Mouse (Mus musculus): Measurements from ENCODE around the gene Sptlc2. TPM values are rescaled to one million over a fixed set of nuclear protein-coding genes. Genes with fewer than 3 reads are reported as not detected.

Gene Sptlc2
- polyA plus RNA-seq, 2 experiments, result 8.0 to 28.2 TPM

DNA sequence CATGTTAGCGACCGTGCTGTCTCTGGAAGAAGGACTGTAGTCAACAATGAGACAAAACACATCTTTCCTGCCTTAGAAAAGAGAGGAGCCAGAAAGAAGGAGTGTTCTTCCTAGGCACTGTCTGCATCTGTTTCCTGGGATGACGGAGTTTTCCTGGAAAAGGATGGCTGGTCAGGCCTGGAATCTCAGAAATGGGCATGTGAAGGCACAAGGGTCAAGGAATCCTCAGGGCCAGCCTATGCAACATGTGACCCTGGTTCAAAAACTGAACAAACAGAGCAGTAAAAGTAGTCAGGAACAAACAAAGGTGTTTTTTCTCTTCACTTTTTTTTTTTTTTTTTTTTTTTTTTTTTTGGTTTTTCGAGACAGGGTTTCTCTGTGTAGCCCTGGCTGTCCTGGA lies 9.0 kb upstream of the Sptlc2 start:
- TF ChIP-seq EP300 (IDR thresholded peaks at IDR 0.05; ENCODE audit: low read depth), result no peak
- TF ChIP-seq CTCF (IDR thresholded peaks at IDR 0.05; ENCODE audit: low read depth), result no peak
- H3K4me2 ChIP-seq (ENCODE audit: low read depth), result no peak overlapping the region
- H3K9ac ChIP-seq (replicated peaks), result no peak overlapping the region
- no peaks in the 10 kb centered on the region for H3K9me3 ChIP-seq (ENCODE audit: control insufficient read depth, low read length)
- no peak overlapping the region for H3K27ac ChIP-seq
- no peak overlapping the region for H3K4me3 ChIP-seq (ENCODE audit: insufficient read depth in 1 of 2, low read depth in 2 of 2, low read length in 2 of 2)
- no peak for ATAC-seq (ENCODE audit: insufficient read depth)
- H3K27me3 ChIP-seq (ENCODE audit: control insufficient read depth, insufficient read depth, low read length), result no peaks in the 10 kb centered on the region
- no peaks in the 10 kb centered on the region for H3K36me3 ChIP-seq (replicated peaks; ENCODE audit: control insufficient read depth, insufficient read depth, low read depth)
- H3K4me1 ChIP-seq (replicated peaks; ENCODE audit: control insufficient read depth in 2 of 2, insufficient read depth in 2 of 2, low read length in 1 of 2), result peaks cover 0 to 6% of the 10 kb centered on the region in 2 experiments; a peak in 2 of 4 replicates
- no peak for DNase-seq (ENCODE audit: low read depth in 3 of 3, low spot score in 3 of 3)
- WGBS (ENCODE audit: insufficient replicate concordance), result 79% methylated on average over 4 of the region's 4 CpGs

DNA sequence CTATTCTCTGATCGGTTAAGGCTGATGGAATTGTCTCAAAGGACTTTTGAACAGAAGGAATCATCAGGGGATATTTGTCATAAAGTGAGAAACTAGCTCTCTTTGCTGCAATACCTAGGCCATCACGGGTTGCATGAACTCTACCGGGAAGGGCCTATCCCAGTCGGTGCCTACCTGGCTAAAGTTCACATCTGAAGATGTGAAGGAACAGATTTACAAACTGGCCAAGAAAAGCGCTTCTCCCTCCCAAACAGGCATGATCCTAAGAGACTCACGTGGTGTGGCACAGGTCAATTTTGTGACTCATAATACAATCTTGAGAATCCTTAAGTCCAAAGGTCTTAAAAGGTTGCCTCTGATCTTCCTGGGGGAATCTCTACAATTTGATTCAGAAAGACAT lies 6.2 kb upstream of the Sptlc2 start:
- H3K36me3 ChIP-seq (replicated peaks; ENCODE audit: control insufficient read depth, insufficient read depth, low read depth), result no peaks in the 10 kb centered on the region
- TF ChIP-seq EP300 (IDR thresholded peaks at IDR 0.05; ENCODE audit: low read depth), result no peak
- TF ChIP-seq CTCF (IDR thresholded peaks at IDR 0.05; ENCODE audit: low read depth), result no peak
- H3K4me3 ChIP-seq (ENCODE audit: insufficient read depth in 1 of 2, low read depth in 2 of 2, low read length in 2 of 2), result no peak overlapping the region
- ATAC-seq (ENCODE audit: insufficient read depth) (no peak), DNase-seq (ENCODE audit: low read depth in 3 of 3, low spot score in 3 of 3) (no peak)
- H3K27ac ChIP-seq, result no peak overlapping the region
- H3K9ac ChIP-seq (replicated peaks), result no peak overlapping the region
- peaks cover 0 to 8% of the 10 kb centered on the region in 2 experiments; a peak in 2 of 4 replicates for H3K4me1 ChIP-seq (replicated peaks; ENCODE audit: control insufficient read depth in 2 of 2, insufficient read depth in 2 of 2, low read length in 1 of 2)
- H3K9me3 ChIP-seq (ENCODE audit: control insufficient read depth, low read length), result no peaks in the 10 kb centered on the region
- H3K27me3 ChIP-seq (ENCODE audit: control insufficient read depth, insufficient read depth, low read length), result no peaks in the 10 kb centered on the region
- WGBS (ENCODE audit: insufficient replicate concordance), result 71% methylated on average over 6 of the region's 6 CpGs
- H3K4me2 ChIP-seq (ENCODE audit: low read depth), result no peak overlapping the region

DNA sequence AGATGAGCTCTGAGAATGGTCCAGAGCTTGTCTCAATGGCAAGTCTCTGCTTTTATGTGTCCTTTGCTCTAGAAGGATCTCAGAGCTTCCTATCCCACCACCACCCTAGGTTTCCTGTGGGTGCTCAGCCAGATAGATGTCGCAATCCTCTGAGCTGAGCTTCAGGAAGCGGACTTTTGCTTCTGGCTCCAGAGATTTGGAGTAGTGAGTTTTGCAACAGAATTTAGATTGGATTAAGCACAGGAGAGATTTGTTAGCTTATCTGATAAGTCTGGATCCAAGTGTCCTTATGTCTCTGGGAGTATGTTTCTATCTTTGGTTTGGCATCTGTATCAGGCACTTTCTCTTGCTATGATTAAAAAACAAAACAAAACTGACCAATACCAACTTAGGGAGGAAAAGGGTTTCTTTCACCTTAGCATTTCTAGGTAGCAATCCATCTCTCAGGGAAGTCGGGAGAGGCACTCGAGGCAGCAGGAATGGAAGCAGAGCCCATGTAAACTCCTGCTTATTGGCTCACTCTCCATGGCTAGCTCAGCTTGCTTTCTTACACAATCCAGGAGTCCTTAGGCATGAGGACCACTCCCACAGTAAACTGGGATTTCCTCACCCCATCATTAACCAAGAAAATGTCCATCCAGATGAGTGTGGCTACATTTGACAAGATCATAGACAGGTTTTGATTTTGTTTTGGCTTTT lies 5.4 kb upstream of the Sptlc2 start:
- no peak for ATAC-seq (ENCODE audit: insufficient read depth)
- H3K4me3 ChIP-seq (ENCODE audit: insufficient read depth in 1 of 2, low read depth in 2 of 2, low read length in 2 of 2), result no peak overlapping the region
- H3K4me1 ChIP-seq (replicated peaks; ENCODE audit: control insufficient read depth in 2 of 2, insufficient read depth in 2 of 2, low read length in 1 of 2), result peaks cover 0 to 5% of the 10 kb centered on the region in 2 experiments; a peak in 2 of 4 replicates
- no peak overlapping the region for H3K4me2 ChIP-seq (ENCODE audit: low read depth)
- no peak for TF ChIP-seq CTCF (IDR thresholded peaks at IDR 0.05; ENCODE audit: low read depth)
- no peak for TF ChIP-seq EP300 (IDR thresholded peaks at IDR 0.05; ENCODE audit: low read depth)
- 37% methylated on average over 4 of the region's 4 CpGs for WGBS (ENCODE audit: insufficient replicate concordance)
- no peak overlapping the region for H3K9ac ChIP-seq (replicated peaks)
- no peaks in the 10 kb centered on the region for H3K9me3 ChIP-seq (ENCODE audit: control insufficient read depth, low read length)
- no peak overlapping the region for H3K27ac ChIP-seq
- DNase-seq (ENCODE audit: low read depth in 3 of 3, low spot score in 3 of 3), result no peak
- H3K36me3 ChIP-seq (replicated peaks; ENCODE audit: control insufficient read depth, insufficient read depth, low read depth), result no peaks in the 10 kb centered on the region
- H3K27me3 ChIP-seq (ENCODE audit: control insufficient read depth, insufficient read depth, low read length), result no peaks in the 10 kb centered on the region

DNA sequence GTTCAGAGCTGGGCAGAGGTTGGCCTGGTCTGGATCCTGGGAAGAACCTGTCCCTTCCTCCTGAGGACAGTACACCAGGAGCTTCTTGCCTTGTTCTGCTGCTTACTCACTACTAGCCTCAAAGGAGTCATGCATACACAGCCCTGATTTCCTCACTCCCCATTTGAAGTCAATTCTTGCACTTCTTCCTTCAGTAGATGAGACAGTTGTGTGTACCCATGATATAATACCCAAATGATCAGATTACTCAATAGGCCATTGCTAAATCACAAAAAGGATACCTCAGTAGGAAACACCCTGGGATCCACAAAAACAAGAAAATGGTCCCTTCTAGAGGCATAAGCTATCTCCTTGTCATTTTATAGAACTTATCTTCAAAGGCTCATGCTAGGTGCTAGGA lies 3.2 kb upstream of the Sptlc2 start:
- Histone ChIP-seq H3K27me3 (ENCODE audit: control insufficient read depth, insufficient read depth, low read length) (no peaks in the 10 kb centered on the region), H3K4me1 (replicated peaks; ENCODE audit: control insufficient read depth in 2 of 2, insufficient read depth in 2 of 2, low read length in 1 of 2) (peaks cover 3 to 8% of the 10 kb centered on the region in 2 experiments; a peak in 3 of 4 replicates), H3K27ac (no peak overlapping the region), H3K9me3 (ENCODE audit: control insufficient read depth, low read length) (no peaks in the 10 kb centered on the region), H3K9ac (replicated peaks) (no peak overlapping the region), H3K36me3 (replicated peaks; ENCODE audit: control insufficient read depth, insufficient read depth, low read depth) (no peaks in the 10 kb centered on the region), H3K4me2 (ENCODE audit: low read depth) (no peak overlapping the region), H3K4me3 (ENCODE audit: insufficient read depth in 1 of 2, low read depth in 2 of 2, low read length in 2 of 2) (no peak overlapping the region)
- no peak for DNase-seq (ENCODE audit: low read depth in 3 of 3, low spot score in 3 of 3)
- ATAC-seq (ENCODE audit: insufficient read depth), result no peak
- no peak for TF ChIP-seq EP300 (IDR thresholded peaks at IDR 0.05; ENCODE audit: low read depth)
- no peak for TF ChIP-seq CTCF (IDR thresholded peaks at IDR 0.05; ENCODE audit: low read depth)

GRCm38 (mm10) chr12:87389231-87389630 lies 1.1 kb upstream of the Sptlc2 start:
- Histone ChIP-seq H3K9ac (replicated peaks) (no peak overlapping the region), H3K4me1 (replicated peaks; ENCODE audit: control insufficient read depth in 2 of 2, insufficient read depth in 2 of 2, low read length in 1 of 2) (peaks cover 3 to 10% of the 10 kb centered on the region in 2 experiments; a peak in 3 of 4 replicates), H3K36me3 (replicated peaks; ENCODE audit: control insufficient read depth, insufficient read depth, low read depth) (no peaks in the 10 kb centered on the region), H3K27me3 (ENCODE audit: control insufficient read depth, insufficient read depth, low read length) (no peaks in the 10 kb centered on the region), H3K9me3 (ENCODE audit: control insufficient read depth, low read length) (no peaks in the 10 kb centered on the region), H3K27ac (no peak overlapping the region), H3K4me3 (ENCODE audit: insufficient read depth in 1 of 2, low read depth in 2 of 2, low read length in 2 of 2) (no peak overlapping the region; a peak in 1 of 4 replicates), H3K4me2 (ENCODE audit: low read depth) (peak overlapping the region; percentile 84)
- 73% methylated on average over 3 of the region's 3 CpGs for WGBS (ENCODE audit: insufficient replicate concordance)
- ATAC-seq (ENCODE audit: insufficient read depth), result no peak
- TF ChIP-seq EP300 (IDR thresholded peaks at IDR 0.05; ENCODE audit: low read depth), result no peak
- no peak for TF ChIP-seq CTCF (IDR thresholded peaks at IDR 0.05; ENCODE audit: low read depth)
- no peak for DNase-seq (ENCODE audit: low read depth in 3 of 3, low spot score in 3 of 3)
